Mouse (Mus musculus): Measurements from ENCODE around the gene Hcrtr1. TPM values are rescaled to one million over a fixed set of nuclear protein-coding genes. Genes with fewer than 3 reads are reported as not detected.
A peak's percentile ranks its signal among the peaks of the same experiment; 100 is the strongest.

The Hcrtr1 gene
- polyA plus RNA-seq, 1 experiment: 0.66 TPM

DNA sequence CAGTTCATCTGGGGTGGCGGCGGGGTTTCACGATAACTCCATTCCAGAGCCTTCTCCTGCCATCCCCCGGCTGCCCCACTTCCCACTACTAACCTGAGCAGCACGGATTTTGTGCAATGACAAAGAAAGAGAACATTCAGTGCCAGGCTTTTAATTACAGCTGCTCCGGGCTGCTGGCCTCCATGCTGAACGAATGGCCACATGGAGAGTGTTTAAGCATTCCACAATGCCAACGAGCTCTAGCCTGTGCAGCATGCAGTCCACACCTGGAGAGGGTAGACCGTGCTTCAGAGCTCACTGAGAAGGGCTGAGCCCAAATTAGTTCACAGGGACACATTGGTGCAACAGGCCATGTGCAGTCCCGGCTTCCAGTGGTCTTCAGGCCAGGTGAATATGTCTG is 9.1 kb downstream of the Hcrtr1 start:
- no peak overlapping the region for H3K4me3 ChIP-seq (replicated peaks; ENCODE audit: extremely low read depth, low read depth, low read length)
- no peak for DNase-seq
- 74% methylated on average over 10 of the region's 10 CpGs for WGBS
- TF ChIP-seq POLR2A (IDR thresholded peaks at IDR 0.05; ENCODE audit: borderline replicate concordance, extremely low read depth, low read depth, low read length) (no peak), CTCF (IDR thresholded peaks at IDR 0.05; ENCODE audit: insufficient read depth, low read length) (no peak)
- H3K4me1 ChIP-seq (ENCODE audit: control insufficient read depth, insufficient read depth, low read length): no peaks in the 10 kb centered on the region

GRCm38 (mm10) chr4:130128907-130129306 is 10.3 kb downstream of the Hcrtr1 start:
- H3K4me3 ChIP-seq (replicated peaks; ENCODE audit: extremely low read depth, low read depth, low read length): no peak overlapping the region
- no peaks in the 10 kb centered on the region for H3K4me1 ChIP-seq (ENCODE audit: control insufficient read depth, insufficient read depth, low read length)
- no peak for DNase-seq
- whole genome bisulfite sequencing: 64% methylated on average over 5 of the region's 5 CpGs
- TF ChIP-seq CTCF (IDR thresholded peaks at IDR 0.05; ENCODE audit: insufficient read depth, low read length): no peak
- TF ChIP-seq POLR2A (IDR thresholded peaks at IDR 0.05; ENCODE audit: borderline replicate concordance, extremely low read depth, low read depth, low read length): no peak

GRCm38 (mm10) chr4:130125935-130126334 is 13.2 kb downstream of the Hcrtr1 start:
- WGBS: 76% methylated on average over 5 of the region's 5 CpGs
- H3K4me3 ChIP-seq (replicated peaks; ENCODE audit: extremely low read depth, low read depth, low read length): no peak overlapping the region
- peaks cover 7% of the 10 kb centered on the region for H3K4me1 ChIP-seq (ENCODE audit: control insufficient read depth, insufficient read depth, low read length)
- DNase-seq: no peak
- TF ChIP-seq CTCF (IDR thresholded peaks at IDR 0.05; ENCODE audit: insufficient read depth, low read length) (no peak), POLR2A (IDR thresholded peaks at IDR 0.05; ENCODE audit: borderline replicate concordance, extremely low read depth, low read depth, low read length) (no peak)

DNA sequence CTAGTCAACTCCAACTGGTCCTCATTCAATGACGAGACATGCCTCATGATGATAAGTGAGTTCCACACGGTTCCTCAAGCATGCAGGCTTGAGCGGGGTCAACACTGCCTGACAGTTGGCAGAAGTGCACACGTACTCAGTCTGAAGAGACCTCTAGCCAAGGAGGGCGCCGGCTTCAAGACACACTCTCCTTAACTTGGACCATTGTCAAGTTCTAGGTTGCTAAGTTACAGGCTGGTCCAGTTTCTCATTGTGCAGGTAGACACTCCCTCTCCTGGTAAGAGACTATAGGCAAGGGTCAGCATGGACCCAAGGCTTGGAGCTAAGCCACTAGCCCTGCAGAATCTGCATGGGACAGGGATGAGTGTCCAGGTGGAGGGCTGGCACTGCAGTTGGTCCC is 14.0 kb downstream of the Hcrtr1 start:
- DNase-seq: peak; percentile 50
- 67% methylated on average over 6 of the region's 6 CpGs for WGBS
- Histone ChIP-seq H3K4me1 (ENCODE audit: control insufficient read depth, insufficient read depth, low read length) (peaks cover 10% of the 10 kb centered on the region), H3K4me3 (replicated peaks; ENCODE audit: extremely low read depth, low read depth, low read length) (no peak overlapping the region)
- TF ChIP-seq CTCF (IDR thresholded peaks at IDR 0.05; ENCODE audit: insufficient read depth, low read length): no peak
- no peak for TF ChIP-seq POLR2A (IDR thresholded peaks at IDR 0.05; ENCODE audit: borderline replicate concordance, extremely low read depth, low read depth, low read length)

GRCm38 (mm10) chr4:130124110-130124509 is 15.0 kb downstream of the Hcrtr1 start:
- peaks cover 10% of the 10 kb centered on the region for H3K4me1 ChIP-seq (ENCODE audit: control insufficient read depth, insufficient read depth, low read length)
- peak; percentile 70 for DNase-seq
- TF ChIP-seq POLR2A (IDR thresholded peaks at IDR 0.05; ENCODE audit: borderline replicate concordance, extremely low read depth, low read depth, low read length) (no peak), CTCF (IDR thresholded peaks at IDR 0.05; ENCODE audit: insufficient read depth, low read length) (no peak)
- no peak overlapping the region for H3K4me3 ChIP-seq (replicated peaks; ENCODE audit: extremely low read depth, low read depth, low read length)
- WGBS: 71% methylated on average over 4 of the region's 4 CpGs

DNA sequence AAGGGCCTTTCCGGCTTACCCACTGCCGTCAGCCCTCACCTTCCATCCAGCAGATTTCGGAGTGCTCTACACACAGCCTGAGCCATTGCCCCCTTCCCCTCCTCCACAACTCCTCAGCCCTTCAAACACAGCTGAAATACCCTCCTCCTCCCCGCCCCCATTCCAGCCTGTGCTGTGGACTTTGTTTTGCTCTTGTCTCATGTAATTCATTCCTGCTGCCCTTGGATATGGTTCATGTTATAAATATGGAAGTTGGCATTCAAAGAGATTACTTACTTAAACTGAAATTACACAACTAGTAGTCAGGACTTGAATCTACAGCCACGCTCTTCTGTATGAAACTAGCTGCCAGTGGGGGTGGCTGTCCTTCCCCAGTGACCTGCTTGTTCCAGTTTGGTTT is 16.1 kb downstream of the Hcrtr1 start:
- no peak for DNase-seq
- no peak for TF ChIP-seq CTCF (IDR thresholded peaks at IDR 0.05; ENCODE audit: insufficient read depth, low read length)
- TF ChIP-seq POLR2A (IDR thresholded peaks at IDR 0.05; ENCODE audit: borderline replicate concordance, extremely low read depth, low read depth, low read length): no peak
- WGBS: 70% methylated on average over 5 of the region's 5 CpGs
- Histone ChIP-seq H3K4me3 (replicated peaks; ENCODE audit: extremely low read depth, low read depth, low read length) (no peak overlapping the region), H3K4me1 (ENCODE audit: control insufficient read depth, insufficient read depth, low read length) (peaks cover 10% of the 10 kb centered on the region)

DNA sequence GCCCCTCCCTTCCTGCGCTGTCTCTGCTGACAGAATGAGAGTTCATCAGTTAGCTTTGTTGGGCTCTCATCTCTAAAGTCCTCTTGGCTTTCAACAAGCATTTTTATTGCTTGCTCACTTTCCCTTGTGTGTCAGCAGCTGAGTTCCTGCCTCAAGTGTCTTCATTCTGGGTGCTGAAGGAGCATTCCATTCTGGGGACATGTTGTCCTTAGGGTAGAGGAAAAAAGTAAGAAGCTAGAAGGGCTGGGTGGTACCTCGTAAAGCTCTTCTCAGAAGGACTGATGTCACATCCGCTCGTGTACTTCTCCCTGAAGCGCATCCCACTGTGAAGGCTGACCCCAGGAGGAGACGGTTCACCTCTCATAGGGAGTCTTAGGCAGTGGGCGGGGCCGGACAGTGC is 17.6 kb downstream of the Hcrtr1 start:
- 77% methylated on average over 8 of the region's 8 CpGs for WGBS
- no peak overlapping the region for H3K4me3 ChIP-seq (replicated peaks; ENCODE audit: extremely low read depth, low read depth, low read length)
- H3K4me1 ChIP-seq (ENCODE audit: control insufficient read depth, insufficient read depth, low read length): peaks cover 10% of the 10 kb centered on the region
- no peak for DNase-seq
- TF ChIP-seq CTCF (IDR thresholded peaks at IDR 0.05; ENCODE audit: insufficient read depth, low read length) (no peak), POLR2A (IDR thresholded peaks at IDR 0.05; ENCODE audit: borderline replicate concordance, extremely low read depth, low read depth, low read length) (no peak)

- TF ChIP-seq POLR2A (IDR thresholded peaks at IDR 0.05; ENCODE audit: borderline replicate concordance, extremely low read depth, low read depth, low read length): no peak
- TF ChIP-seq CTCF (IDR thresholded peaks at IDR 0.05; ENCODE audit: insufficient read depth, low read length): no peak
- Histone ChIP-seq H3K4me1 (ENCODE audit: control insufficient read depth, insufficient read depth, low read length) (peaks cover 10% of the 10 kb centered on the region), H3K4me3 (replicated peaks; ENCODE audit: extremely low read depth, low read depth, low read length) (no peak overlapping the region)
- WGBS: 79% methylated on average over 4 of the region's 4 CpGs
- no peak for DNase-seq
These were observed 18.4 kb downstream of the Hcrtr1 start for GRCm38 (mm10) chr4:130120752-130121151.

- Histone ChIP-seq H3K4me1 (ENCODE audit: control insufficient read depth, insufficient read depth, low read length) (peaks cover 16% of the 10 kb centered on the region), H3K4me3 (replicated peaks; ENCODE audit: extremely low read depth, low read depth, low read length) (no peak overlapping the region)
- no peak for TF ChIP-seq POLR2A (IDR thresholded peaks at IDR 0.05; ENCODE audit: borderline replicate concordance, extremely low read depth, low read depth, low read length)
- no peak for TF ChIP-seq CTCF (IDR thresholded peaks at IDR 0.05; ENCODE audit: insufficient read depth, low read length)
- DNase-seq: no peak
- WGBS: 90% methylated on average over 1 of the region's 1 CpGs
These were observed 26.4 kb downstream of the Hcrtr1 start for GRCm38 (mm10) chr4:130112732-130113131.

GRCm38 (mm10) chr4:130112299-130112698 is 26.9 kb downstream of the Hcrtr1 start:
- Histone ChIP-seq H3K4me1 (ENCODE audit: control insufficient read depth, insufficient read depth, low read length) (peaks cover 16% of the 10 kb centered on the region), H3K4me3 (replicated peaks; ENCODE audit: extremely low read depth, low read depth, low read length) (no peak overlapping the region)
- WGBS: 46% methylated on average over 7 of the region's 7 CpGs
- no peak for DNase-seq
- TF ChIP-seq CTCF (IDR thresholded peaks at IDR 0.05; ENCODE audit: insufficient read depth, low read length) (no peak), POLR2A (IDR thresholded peaks at IDR 0.05; ENCODE audit: borderline replicate concordance, extremely low read depth, low read depth, low read length) (no peak)

All from lung, adult 2 months (tissue).